Mouse (Mus musculus) kidney, embryonic 14.5 days (tissue): ENCODE data around the gene Card14. TPM values are rescaled to one million over a fixed set of nuclear protein-coding genes. Genes with fewer than 3 reads are reported as not detected.

Experiments used
- ATAC-seq: fragments of 200-750 bp; cut with Nextera tagmentation; 2 replicates; pipeline ENCODE4 v1.8.0; 2017; ENCODE audit warnings: moderate number of reproducible peaks, mild to moderate bottlenecking, moderate TSS enrichment, moderate library complexity; ENCODE audit not compliant: low FRiP score, low TSS enrichment
- H3K27ac ChIP-seq: fragments of 300-500 bp; sonication (generic); 2 replicates; pipeline ENCODE4 v1.5.1; 2014; ENCODE audit warnings: low read depth, mild to moderate bottlenecking, low read length, moderate library complexity, mixed read lengths
- H3K27me3 ChIP-seq: fragments of 300-500 bp; sonication (generic); 2 replicates; pipeline ENCODE4 v1.6.1; 2014; ENCODE audit warnings: mild to moderate bottlenecking, low read length; ENCODE audit not compliant: control insufficient read depth, insufficient read depth
- H3K36me3 ChIP-seq: fragments of 300-500 bp; sonication (generic); 2 replicates; pipeline ENCODE4 v1.6.1; 2014; ENCODE audit warnings: low read length, mixed read lengths; ENCODE audit not compliant: control insufficient read depth, insufficient read depth
- H3K4me1 ChIP-seq: fragments of 300-500 bp; sonication (generic); 2 replicates; pipeline ENCODE4 v1.6.1; 2014; ENCODE audit warnings: low read length, mixed read lengths; ENCODE audit not compliant: control insufficient read depth, insufficient read depth
- H3K4me2 ChIP-seq: fragments of 300-500 bp; sonication (generic); replicated peaks from 2 replicates; pipeline ENCODE4 v1.6.1; 2014; ENCODE audit warnings: low read depth, mild to moderate bottlenecking, low read length
- H3K4me3 ChIP-seq: fragments of 300-500 bp; sonication (generic); 2 replicates; pipeline ENCODE4 v1.5.1; 2014; ENCODE audit warnings: mild to moderate bottlenecking, low read length
- H3K9ac ChIP-seq: fragments of 300-500 bp; sonication (generic); 2 replicates; pipeline ENCODE4 v1.6.1; 2014; ENCODE audit warnings: low read depth, mild to moderate bottlenecking, low read length, moderate library complexity
- H3K9me3 ChIP-seq: fragments of 300-500 bp; sonication (generic); 2 replicates; pipeline ENCODE4 v1.6.1; 2016; ENCODE audit warnings: low read length; ENCODE audit not compliant: control insufficient read depth
- WGBS: fragments of 180-500 bp; shearing (Covaris S2); extraction: QIAGEN DNeasy Blood & Tissue Kit; methylation state at CpG from one replicate; pipeline ENCODE4 v1.1.7; 2014; 5-methylcytosine and 5-hydroxymethylcytosine counted together
- polyA plus RNA-seq: library from polyadenylated mRNA; unstranded; fragments of >200 nt; fragmentation: Nextera tagmentation; extraction: Ambion mirVana; gene quantifications from 2 replicates; pipeline ENCODE4 v1.2.1, GENCODE M21; 2014

Gene Card14
- polyA plus RNA-seq, 1 experiment from 2014 or later: 0.16 TPM

DNA sequence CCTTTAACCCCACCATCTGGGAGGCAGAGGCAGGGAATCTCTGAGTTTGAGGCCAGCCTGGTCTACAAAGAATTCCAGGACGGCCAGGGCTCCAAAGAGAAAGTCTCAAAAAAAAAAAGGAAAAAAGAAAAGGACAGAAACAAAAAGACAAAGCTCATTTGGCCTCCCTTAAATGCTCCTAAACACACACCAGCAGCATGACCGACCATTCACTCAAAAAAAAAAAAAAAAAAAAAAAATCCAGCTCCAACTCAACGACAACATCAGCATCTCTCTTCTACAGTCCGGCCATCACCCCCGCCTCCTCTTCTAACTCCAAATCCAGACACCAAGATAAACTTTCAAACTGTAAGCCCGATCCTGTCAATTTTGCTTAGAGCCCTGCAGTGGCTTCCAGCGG, 8.7 kb upstream of the Card14 start:
- Histone ChIP-seq H3K9ac (peak overlapping the region; percentile 98), H3K27me3 (no peaks in the 10 kb centered on the region), H3K4me1 (peaks cover 5% of the 10 kb centered on the region), H3K27ac (peak overlapping the region; percentile 80; the same call in 1 of the 2 replicates), H3K9me3 (no peaks in the 10 kb centered on the region), H3K4me2 (peak overlapping the region; percentile 68), H3K4me3 (peak overlapping the region; percentile 92), H3K36me3 (peaks cover 43% of the 10 kb centered on the region)
- ATAC-seq: no peak
- 13% methylated on average over 7 of the region's 7 CpGs for WGBS

DNA sequence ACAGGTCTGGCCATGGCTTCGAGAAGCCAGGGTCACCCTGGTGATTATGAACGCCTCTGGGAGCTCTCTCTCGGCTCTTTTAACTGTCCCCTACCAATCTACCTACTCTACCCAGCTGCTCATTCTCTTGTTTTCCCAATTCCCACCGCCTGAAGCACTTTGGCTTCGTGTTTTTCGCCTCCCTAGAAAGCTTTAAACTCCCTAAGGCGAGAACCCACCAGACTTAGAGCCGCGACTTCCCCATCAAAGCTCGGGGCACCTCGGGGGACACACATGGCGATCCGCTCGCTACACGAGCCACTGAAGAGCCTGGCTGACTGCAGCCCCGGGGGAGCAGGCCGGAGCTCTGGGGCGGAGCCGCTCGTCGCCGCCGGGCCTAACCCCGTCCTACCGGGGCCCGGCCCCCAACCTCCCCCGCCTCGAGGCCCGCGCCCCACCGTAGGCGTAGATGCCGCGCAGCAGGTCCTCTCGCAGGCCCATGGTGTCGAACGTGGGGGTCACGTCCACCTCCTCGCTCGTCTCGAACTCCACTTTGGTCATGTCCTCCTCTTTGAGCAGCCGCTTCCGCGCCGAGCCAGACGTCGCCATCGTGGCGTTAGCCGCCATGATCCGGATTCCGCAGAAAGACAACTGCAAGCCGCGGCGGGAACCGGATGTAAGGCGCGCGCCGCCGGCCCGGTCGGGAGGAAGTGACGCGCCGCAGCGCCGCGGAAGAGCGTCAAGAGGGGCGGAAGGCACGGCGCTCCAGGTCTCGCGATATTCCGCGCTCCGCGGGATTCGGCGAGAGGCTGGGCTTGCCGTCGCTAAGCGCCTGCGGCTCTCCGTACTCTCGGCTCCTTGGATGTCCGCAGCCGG, 8.0 kb upstream of the Card14 start, which contains the start of gene Eif4a3:
Gene Eif4a3, minus strand, starts transcription at position 699 of the 855 bp plus-strand sequence.
- H3K4me3 ChIP-seq: peak within 1 kb of the TSS; percentile 92
- H3K4me1 ChIP-seq: peaks cover 5% of the 10 kb centered on the region
- peak within 1 kb of the TSS; percentile 80 for H3K27ac ChIP-seq
- H3K4me2 ChIP-seq: peak within 1 kb of the TSS; percentile 68
- peak within 1 kb of the TSS; percentile 98 for H3K9ac ChIP-seq
- ATAC-seq: peak; percentile 95
- H3K27me3 ChIP-seq: no peaks in the 10 kb centered on the region
- H3K9me3 ChIP-seq: no peaks in the 10 kb centered on the region
- WGBS: under 1% methylated on average over 89 of the region's 89 CpGs
- H3K36me3 ChIP-seq: peaks cover 36% of the 10 kb centered on the region

DNA sequence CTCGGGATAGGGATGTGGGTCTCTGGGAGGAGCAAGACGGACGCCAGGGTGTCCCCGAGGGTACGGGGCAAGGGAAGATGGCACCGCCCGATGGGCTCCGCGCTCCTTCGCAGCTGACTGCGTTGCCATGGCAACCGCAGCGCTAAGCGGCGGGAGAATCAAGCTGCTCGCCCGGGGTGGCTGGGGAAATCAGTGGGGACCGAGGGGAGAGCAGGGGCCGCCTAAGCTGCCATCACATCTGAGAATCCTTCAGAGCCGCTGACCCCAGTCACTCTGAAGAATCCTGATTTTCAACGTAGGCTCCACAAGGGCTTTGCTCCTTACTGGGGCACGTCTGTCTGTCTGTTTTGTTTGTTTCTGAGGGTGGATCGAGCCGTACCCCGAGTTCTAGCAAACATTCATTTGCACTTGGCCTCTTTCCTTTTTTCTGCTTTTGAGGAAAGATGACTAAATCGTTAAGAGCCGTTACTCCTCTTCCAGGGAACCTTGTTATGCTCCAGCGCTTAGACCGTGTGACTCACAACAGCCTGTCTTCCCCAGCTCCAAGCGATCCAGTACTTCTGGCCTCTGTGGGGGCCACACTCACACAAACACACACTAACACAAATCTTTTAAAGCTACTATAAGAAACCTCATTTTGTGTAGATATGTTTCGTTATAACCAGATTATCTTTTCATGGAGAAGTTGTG, 7.2 kb upstream of the Card14 start:
- Histone ChIP-seq H3K27me3 (no peaks in the 10 kb centered on the region), H3K4me3 (peak overlapping the region; percentile 92), H3K9ac (peak overlapping the region; percentile 98), H3K36me3 (peaks cover 28% of the 10 kb centered on the region), H3K4me1 (peaks cover 5% of the 10 kb centered on the region), H3K27ac (peak overlapping the region; percentile 80), H3K4me2 (peak overlapping the region; percentile 56), H3K9me3 (no peaks in the 10 kb centered on the region)
- 3% methylated on average over 31 of the region's 31 CpGs for whole genome bisulfite sequencing
- ATAC-seq: no peak

DNA sequence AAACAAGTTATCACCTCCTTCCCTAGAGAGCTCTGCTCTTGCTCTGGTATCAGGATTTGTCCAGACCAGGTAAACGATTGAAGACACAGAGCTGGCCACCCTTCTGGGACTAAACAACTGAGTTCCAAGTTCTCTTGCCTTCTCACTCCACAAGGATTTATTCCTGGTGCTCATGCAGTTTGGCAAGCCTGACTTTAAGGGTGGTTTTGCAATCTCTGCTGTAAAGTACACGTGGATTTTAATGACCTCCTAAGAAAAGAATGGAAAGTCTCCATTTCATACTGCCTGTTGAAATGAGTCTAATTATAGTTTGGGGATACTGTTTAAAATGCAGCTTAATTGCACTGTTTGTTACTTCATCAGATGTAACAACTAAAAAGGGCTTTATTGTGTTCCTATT, 6.6 kb upstream of the Card14 start:
- peaks cover 22% of the 10 kb centered on the region for H3K36me3 ChIP-seq
- no peaks in the 10 kb centered on the region for H3K9me3 ChIP-seq
- WGBS: 35% methylated on average over 2 of the region's 2 CpGs
- peaks cover 5% of the 10 kb centered on the region for H3K4me1 ChIP-seq
- H3K4me3 ChIP-seq: no peak overlapping the region
- no peaks in the 10 kb centered on the region for H3K27me3 ChIP-seq
- H3K4me2 ChIP-seq: peak overlapping the region; percentile 56
- H3K27ac ChIP-seq: no peak overlapping the region
- H3K9ac ChIP-seq: peak overlapping the region; percentile 98; the same call in 1 of the 2 replicates
- no peak for ATAC-seq

DNA sequence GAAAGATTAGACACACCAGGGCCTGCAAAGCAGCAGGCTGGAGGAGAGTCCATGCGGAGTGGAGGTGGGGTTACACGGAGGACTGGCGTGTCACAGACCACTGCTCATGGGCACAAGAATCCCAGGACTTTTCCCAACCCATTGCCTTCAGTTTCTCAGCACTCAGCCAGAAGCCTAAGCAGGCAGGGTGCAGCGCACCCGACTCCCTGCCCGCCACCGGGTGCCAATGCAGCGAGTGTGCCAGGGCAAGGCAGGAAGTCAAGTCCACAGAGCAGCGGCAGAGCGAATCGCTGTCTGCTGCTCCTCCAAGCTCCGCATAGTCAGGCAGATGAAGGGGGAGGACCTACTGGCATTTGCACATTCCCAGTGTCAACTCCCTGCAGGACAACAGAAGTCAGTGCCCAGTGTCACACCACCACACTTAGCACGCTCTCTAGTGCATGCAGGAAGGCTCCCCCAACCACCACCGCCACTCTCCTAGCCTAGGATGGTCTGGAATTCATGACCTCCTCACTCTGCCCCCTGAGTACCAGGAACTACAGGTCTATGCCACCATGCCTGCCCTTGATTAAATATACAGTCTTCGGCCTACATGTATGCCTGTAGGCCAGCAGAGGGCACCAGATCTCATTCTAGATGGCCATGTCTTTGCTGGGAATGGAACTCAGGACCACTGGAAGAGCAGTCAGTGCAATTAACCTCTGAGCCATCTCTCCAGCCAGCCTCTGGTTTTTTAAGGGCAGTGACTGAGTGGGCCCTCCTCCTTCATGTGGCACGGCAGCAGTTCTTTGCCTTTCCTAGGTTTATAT, 2.5 kb upstream of the Card14 start:
- Histone ChIP-seq H3K36me3 (no peaks in the 10 kb centered on the region), H3K9me3 (no peaks in the 10 kb centered on the region), H3K4me1 (no peaks in the 10 kb centered on the region), H3K27ac (no peak overlapping the region), H3K4me2 (no peak overlapping the region; the same call in 1 of the 2 replicates), H3K4me3 (no peak overlapping the region), H3K27me3 (no peaks in the 10 kb centered on the region; the same call in 1 of the 2 replicates), H3K9ac (no peak overlapping the region)
- WGBS: 37% methylated on average over 16 of the region's 16 CpGs
- no peak for ATAC-seq

DNA sequence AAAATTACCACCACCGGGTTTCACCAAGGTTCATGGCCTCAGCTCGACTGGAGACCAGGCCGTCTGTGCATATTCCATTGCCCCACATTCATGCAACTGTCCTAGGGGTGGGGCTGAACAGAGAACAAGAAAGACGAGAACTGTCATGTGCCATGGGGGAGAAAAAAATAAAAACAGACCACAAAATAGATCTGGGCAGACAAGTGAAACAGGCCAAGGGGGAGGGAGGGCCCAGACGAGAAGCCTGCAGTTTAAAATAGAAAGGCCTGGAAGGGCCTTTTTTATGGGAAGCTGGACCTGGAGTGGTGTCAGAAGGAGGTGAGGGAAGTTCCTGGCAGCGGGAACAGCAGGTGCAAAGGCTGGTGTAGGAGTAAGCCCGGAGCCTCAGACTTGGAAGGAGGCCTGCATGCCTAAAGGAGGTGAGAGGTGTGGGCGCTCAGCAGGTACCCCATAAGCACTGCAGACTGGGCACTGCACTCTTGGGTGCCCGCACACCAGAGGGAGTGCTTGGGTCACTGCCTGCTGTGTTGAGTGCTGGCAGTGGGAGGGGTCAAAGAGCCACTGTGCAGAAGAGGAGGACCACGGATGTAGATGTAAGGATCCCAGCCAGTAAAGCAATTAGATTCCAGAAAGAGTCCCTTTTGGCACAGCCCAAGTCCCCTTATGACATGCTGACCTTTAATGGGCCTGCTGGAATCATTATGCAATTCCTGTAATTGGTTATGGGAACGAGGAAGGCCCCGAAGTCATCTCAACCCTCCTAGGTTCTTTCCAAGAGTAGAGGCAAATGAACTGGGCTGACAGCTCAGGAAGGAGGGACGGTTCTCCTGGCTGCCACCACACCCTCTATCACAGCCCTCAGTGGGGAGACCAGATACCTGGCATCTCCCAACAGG, 558 bp upstream of the Card14 start:
- H3K4me3 ChIP-seq: no peak overlapping the region
- 62% methylated on average over 13 of the region's 13 CpGs for WGBS
- no peak overlapping the region for H3K4me2 ChIP-seq
- H3K4me1 ChIP-seq: no peaks in the 10 kb centered on the region
- ATAC-seq: no peak
- no peak overlapping the region for H3K27ac ChIP-seq
- H3K9me3 ChIP-seq: no peaks in the 10 kb centered on the region
- H3K9ac ChIP-seq: no peak overlapping the region
- H3K27me3 ChIP-seq: peaks cover 5% of the 10 kb centered on the region; the same call in 1 of the 2 replicates
- no peaks in the 10 kb centered on the region for H3K36me3 ChIP-seq

DNA sequence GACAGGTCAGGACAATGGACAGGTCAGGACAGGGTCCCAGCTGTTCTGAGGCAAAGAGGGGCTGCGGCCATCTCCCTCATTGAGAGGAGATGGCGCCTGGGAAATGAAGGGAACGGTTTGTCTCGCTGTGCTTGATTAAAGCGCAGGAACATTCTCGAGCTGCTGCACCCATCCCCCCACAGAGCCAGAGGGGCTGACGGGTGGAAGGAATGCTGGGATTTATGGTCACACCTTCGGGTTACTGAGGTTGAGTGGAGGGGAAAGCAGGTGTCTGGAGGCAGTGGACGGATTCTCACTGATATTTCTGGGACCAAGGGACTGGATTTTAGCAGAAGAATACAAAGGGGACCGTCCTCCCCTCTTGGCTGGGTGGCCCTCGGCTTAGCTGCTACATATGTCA, 348 bp downstream of the Card14 start:
- no peak for ATAC-seq
- H3K27me3 ChIP-seq: peaks cover 5% of the 10 kb centered on the region; the same call in 1 of the 2 replicates
- H3K4me2 ChIP-seq: no peak overlapping the region
- no peaks in the 10 kb centered on the region for H3K4me1 ChIP-seq
- no peaks in the 10 kb centered on the region for H3K9me3 ChIP-seq
- WGBS: 20% methylated on average over 11 of the region's 11 CpGs
- no peaks in the 10 kb centered on the region for H3K36me3 ChIP-seq
- no peak overlapping the region for H3K9ac ChIP-seq
- H3K4me3 ChIP-seq: no peak overlapping the region
- no peak overlapping the region for H3K27ac ChIP-seq

DNA sequence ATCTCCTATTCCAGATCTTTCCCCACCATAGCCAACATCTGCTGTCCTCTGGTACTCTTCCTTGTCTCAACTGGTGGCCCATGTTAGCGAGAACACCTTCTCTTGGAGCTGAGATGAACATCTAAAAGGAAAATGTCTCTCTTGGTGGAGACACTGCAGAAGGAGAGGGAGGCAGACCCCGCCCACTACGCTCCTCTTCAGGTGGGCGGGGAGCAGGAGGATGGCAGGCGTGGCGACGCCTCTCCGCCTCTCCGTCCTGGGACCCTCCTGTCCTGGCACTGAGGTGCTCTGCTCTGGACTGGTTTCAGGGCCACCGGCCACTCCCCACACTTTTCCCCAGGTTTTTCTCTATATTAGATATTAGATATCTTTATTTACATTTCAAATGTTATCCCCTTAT, 3.1 kb downstream of the Card14 start:
- H3K4me2 ChIP-seq: no peak overlapping the region
- H3K9me3 ChIP-seq: no peaks in the 10 kb centered on the region
- WGBS: 17% methylated on average over 10 of the region's 10 CpGs
- no peak overlapping the region for H3K9ac ChIP-seq
- peaks cover 5% of the 10 kb centered on the region; the same call in 1 of the 2 replicates for H3K27me3 ChIP-seq
- no peak for ATAC-seq
- no peak overlapping the region for H3K4me3 ChIP-seq
- H3K4me1 ChIP-seq: no peaks in the 10 kb centered on the region
- H3K27ac ChIP-seq: no peak overlapping the region
- H3K36me3 ChIP-seq: no peaks in the 10 kb centered on the region
